Mouse (Mus musculus): ENCODE results near the gene Mcm3ap. TPM values are rescaled to one million over a fixed set of nuclear protein-coding genes. Genes with fewer than 3 reads are reported as not detected.

Gene Mcm3ap
- total and polyA plus RNA-seq, 3 experiments = 26.4 to 47.8 (median 34.2) TPM

GRCm38 (mm10) chr10:76461255-76461654 is 7.5 kb upstream of the Mcm3ap start:
- dilution Hi-C loops (cut with MboI; ENCODE audit: extremely low pct_ligation_motif_present, extremely low pct_unique_long_range_greater_than_20kb, low sequenced_read_pairs) = no loop called here
- H3K4me1 ChIP-seq (ENCODE audit: control insufficient read depth in 1 of 2, insufficient read depth in 2 of 2) = no peaks in the 10 kb centered on the region
- H3K27me3 ChIP-seq (replicated peaks) = no peaks in the 10 kb centered on the region
- H3K4me3 ChIP-seq (replicated peaks in 1 of 3; ENCODE audit: low read depth in 2 of 3, low read length in 2 of 3, poor library complexity in 1 of 3) = no peak overlapping the region
- H3K79me2 ChIP-seq (replicated peaks; ENCODE audit: control insufficient read depth, extremely low read depth, insufficient read depth, poor library complexity, severe bottlenecking) = no peaks in the 10 kb centered on the region
- H3K36me3 ChIP-seq (replicated peaks in 1 of 2; ENCODE audit: control insufficient read depth in 1 of 2, insufficient read depth in 1 of 2, low read length in 1 of 2) = peaks cover 0 to 48% of the 10 kb centered on the region in 2 experiments
- peaks cover 14% of the 10 kb centered on the region for H3K9me3 ChIP-seq (replicated peaks; ENCODE audit: low read length)
- no peak overlapping the region for H3K27ac ChIP-seq (ENCODE audit: insufficient read depth, low read depth)
- no peak for TF ChIP-seq ELF1 (IDR thresholded peaks at IDR 0.05; ENCODE audit: low read depth, low read length)
- no peak for TF ChIP-seq ZKSCAN1 (IDR thresholded peaks at IDR 0.05; ENCODE audit: borderline replicate concordance, low read depth, low read length)
- TF ChIP-seq ZC3H11A (IDR thresholded peaks at IDR 0.05; ENCODE audit: low read depth, low read length) = no peak
- TF ChIP-seq ETS1 (conservative IDR thresholded peaks at IDR 0.05; ENCODE audit: low read depth, low read length) = no peak
- in situ Hi-C loops (cut with MboI; ENCODE audit: low pct_ligation_motif_present, low pct_unique_long_range_greater_than_20kb, low sequenced_read_pairs) = loop anchor here (5.0 kb wide), 1 partner anchor 271 kb away; no protein-coding TSS in a partner anchor
- H3K4me2 ChIP-seq (ENCODE audit: insufficient read depth, low read depth, poor library complexity, severe bottlenecking) = no peak overlapping the region
- no peak for DNase-seq (ENCODE audit: extremely low read depth)
- H3K9ac ChIP-seq (ENCODE audit: insufficient read depth, low read depth) = no peak overlapping the region

- peaks cover 14% of the 10 kb centered on the region for H3K9me3 ChIP-seq (replicated peaks; ENCODE audit: low read length)
- no peak overlapping the region for H3K4me2 ChIP-seq (ENCODE audit: insufficient read depth, low read depth, poor library complexity, severe bottlenecking)
- H3K4me3 ChIP-seq (replicated peaks in 1 of 3; ENCODE audit: low read depth in 2 of 3, low read length in 2 of 3, poor library complexity in 1 of 3) = no peak overlapping the region
- peaks cover 0 to under 1% of the 10 kb centered on the region in 2 experiments; a peak in 1 of 4 replicates for H3K4me1 ChIP-seq (ENCODE audit: control insufficient read depth in 1 of 2, insufficient read depth in 2 of 2)
- H3K79me2 ChIP-seq (replicated peaks; ENCODE audit: control insufficient read depth, extremely low read depth, insufficient read depth, poor library complexity, severe bottlenecking) = no peaks in the 10 kb centered on the region
- H3K36me3 ChIP-seq (replicated peaks in 1 of 2; ENCODE audit: control insufficient read depth in 1 of 2, insufficient read depth in 1 of 2, low read length in 1 of 2) = peaks cover 0 to 52% of the 10 kb centered on the region in 2 experiments
- DNase-seq (ENCODE audit: extremely low read depth) = no peak
- TF ChIP-seq KAT2A (IDR thresholded peaks at IDR 0.05; ENCODE audit: insufficient replicate concordance, low read length) = no peak
- TF ChIP-seq GABPA (IDR thresholded peaks at IDR 0.05; ENCODE audit: insufficient replicate concordance, low read depth, low read length) = no peak
- TF ChIP-seq ZC3H11A (IDR thresholded peaks at IDR 0.05; ENCODE audit: low read depth, low read length) = no peak
- TF ChIP-seq RCOR1 (conservative IDR thresholded peaks at IDR 0.05; ENCODE audit: low read depth, low read length) = no peak
- TF ChIP-seq ZKSCAN1 (IDR thresholded peaks at IDR 0.05; ENCODE audit: borderline replicate concordance, low read depth, low read length) = no peak
- TF ChIP-seq POLR2A (IDR thresholded peaks at IDR 0.05; ENCODE audit: low read depth, low read length) = no peak
- no peak for TF ChIP-seq IRF4 (IDR thresholded peaks at IDR 0.05; ENCODE audit: low read depth, low read length)
- TF ChIP-seq MAX (IDR thresholded peaks at IDR 0.05; ENCODE audit: low read length) = no peak
- TF ChIP-seq USF2 (conservative IDR thresholded peaks at IDR 0.05; ENCODE audit: low read depth, low read length) = no peak
- TF ChIP-seq PAX5 (IDR thresholded peaks at IDR 0.05; ENCODE audit: low read length) = no peak
- no peak for TF ChIP-seq POLR2AphosphoS2 (IDR thresholded peaks at IDR 0.05; ENCODE audit: low read depth, low read length)
- TF ChIP-seq BHLHE40 (IDR thresholded peaks at IDR 0.05; ENCODE audit: low read depth, low read length) = no peak
- TF ChIP-seq ELF1 (IDR thresholded peaks at IDR 0.05; ENCODE audit: low read depth, low read length) = no peak
- TF ChIP-seq MYC (IDR thresholded peaks at IDR 0.05; ENCODE audit: low read depth, low read length) = no peak
- no peaks in the 10 kb centered on the region for H3K27me3 ChIP-seq (replicated peaks)
- in situ Hi-C loops (cut with MboI; ENCODE audit: low pct_ligation_motif_present, low pct_unique_long_range_greater_than_20kb, low sequenced_read_pairs) = loop anchor here (5.0 kb wide), 1 partner anchor 270 kb away; no protein-coding TSS in a partner anchor
- no peak overlapping the region for H3K9ac ChIP-seq (ENCODE audit: insufficient read depth, low read depth)
- dilution Hi-C loops (cut with MboI; ENCODE audit: extremely low pct_ligation_motif_present, extremely low pct_unique_long_range_greater_than_20kb, low sequenced_read_pairs) = no loop called here
- no peak overlapping the region for H3K27ac ChIP-seq (ENCODE audit: insufficient read depth, low read depth)
Observed at GRCm38 (mm10) chr10:76462312-76462711, 6.4 kb upstream of the Mcm3ap start.
